Mouse (Mus musculus) limb, embryonic 12.5 days (tissue): Measurements from ENCODE around the gene Slc30a5. TPM values are rescaled to one million over a fixed set of nuclear protein-coding genes. Genes with fewer than 3 reads are reported as not detected.
"Not testable (repeated sequence)": the region's sequence is repeated elsewhere in the genome, so short reads cannot be mapped to it uniquely, and the experiment has no call there.

ENCODE experiments used
- ATAC-seq: fragments of 200-750 bp; cut with Nextera tagmentation; 2 replicates; pipeline ENCODE4 v1.8.0; 2017; ENCODE audit warnings: low read depth, moderate TSS enrichment; ENCODE audit not compliant: insufficient number of reproducible peaks, insufficient read depth, low FRiP score, low TSS enrichment
- H3K27ac ChIP-seq: fragments of 300-500 bp; sonication (generic); 2 replicates; pipeline ENCODE4 v1.5.1; 2016; ENCODE audit warnings: mild to moderate bottlenecking, moderate library complexity
- H3K27me3 ChIP-seq: fragments of 300-500 bp; sonication (generic); 2 replicates; pipeline ENCODE4 v1.6.1; 2016; ENCODE audit warnings: mild to moderate bottlenecking, moderate library complexity
- H3K36me3 ChIP-seq: fragments of 300-500 bp; sonication (generic); 2 replicates; pipeline ENCODE4 v1.6.1; 2016; ENCODE audit warnings: mild to moderate bottlenecking, moderate library complexity
- H3K4me1 ChIP-seq: fragments of 300-500 bp; sonication (generic); replicated peaks from 2 replicates; pipeline ENCODE4 v1.6.1; 2016
- H3K4me2 ChIP-seq: fragments of 300-500 bp; sonication (generic); 2 replicates; pipeline ENCODE4 v1.6.1; 2016; ENCODE audit warnings: mild to moderate bottlenecking, moderate library complexity
- H3K4me3 ChIP-seq: fragments of 300-500 bp; sonication (generic); replicated peaks from 2 replicates; pipeline ENCODE4 v1.5.1; 2016; ENCODE audit warnings: mild to moderate bottlenecking
- H3K9ac ChIP-seq: fragments of 300-500 bp; sonication (generic); replicated peaks from 2 replicates; pipeline ENCODE4 v1.6.1; 2016; ENCODE audit warnings: mild to moderate bottlenecking, moderate library complexity
- H3K9me3 ChIP-seq: fragments of 300-500 bp; sonication (generic); 2 replicates; pipeline ENCODE4 v1.6.1; 2016; ENCODE audit warnings: mild to moderate bottlenecking, moderate library complexity
- WGBS: fragments of 180-500 bp; shearing (Covaris S2); methylation state at CpG from one replicate; pipeline ENCODE4 v1.1.7; 2016; 5-methylcytosine and 5-hydroxymethylcytosine counted together
- polyA plus RNA-seq: library from polyadenylated mRNA; unstranded; fragments of >200 nt; fragmentation: Nextera tagmentation; extraction: Ambion mirVana; gene quantifications from 2 replicates; pipeline ENCODE4 v1.2.1, GENCODE M21; 2016

Slc30a5 gene
- polyA plus RNA-seq, 1 experiment from 2014 or later: 54.7 TPM

GRCm38 (mm10) chr13:100789083-100789482 lies 44.1 kb downstream of the Slc30a5 start:
- peaks cover 18% of the 10 kb centered on the region for H3K4me1 ChIP-seq
- H3K9me3 ChIP-seq: peaks cover 6% of the 10 kb centered on the region; the same call in 1 of the 2 replicates
- no peak overlapping the region for H3K4me2 ChIP-seq
- WGBS: 73% methylated on average over 3 of the region's 3 CpGs
- peaks cover 5% of the 10 kb centered on the region for H3K36me3 ChIP-seq
- H3K4me3 ChIP-seq: no peak overlapping the region
- no peak for ATAC-seq
- no peaks in the 10 kb centered on the region for H3K27me3 ChIP-seq
- no peak overlapping the region for H3K9ac ChIP-seq
- no peak overlapping the region for H3K27ac ChIP-seq

DNA sequence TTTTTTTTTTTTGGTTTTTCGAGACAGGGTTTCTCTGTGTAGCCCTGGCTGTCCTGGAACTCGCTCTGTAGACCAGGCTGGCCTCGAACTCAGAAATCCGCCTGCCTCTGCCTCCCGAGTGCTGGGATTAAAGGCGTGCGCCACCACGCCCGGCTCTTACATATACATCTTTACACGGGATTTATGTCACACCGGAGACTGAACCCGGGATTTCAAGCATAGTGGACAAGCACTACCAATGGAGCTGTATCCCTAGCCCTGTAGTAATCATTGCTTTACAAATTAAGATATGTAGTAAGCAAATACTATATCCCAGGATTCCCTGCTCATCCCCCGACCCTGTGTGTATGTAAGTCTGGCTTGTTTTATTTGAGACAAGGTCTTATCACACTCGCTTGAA lies 45.2 kb downstream of the Slc30a5 start:
- not testable (repeated sequence) for H3K27ac ChIP-seq, H3K27me3 ChIP-seq, H3K9ac ChIP-seq, ATAC-seq, H3K4me3 ChIP-seq, H3K4me2 ChIP-seq, H3K9me3 ChIP-seq
- Histone ChIP-seq H3K4me1 (peaks cover 24% of the 10 kb centered on the region), H3K36me3 (peaks cover 15% of the 10 kb centered on the region)
- 96% methylated on average over 12 of the region's 14 CpGs for WGBS

- 65% methylated on average over 6 of the region's 6 CpGs for WGBS
- Histone ChIP-seq H3K4me2 (no peak overlapping the region), H3K9ac (no peak overlapping the region), H3K4me3 (no peak overlapping the region), H3K36me3 (peaks cover 21% of the 10 kb centered on the region), H3K4me1 (peaks cover 24% of the 10 kb centered on the region), H3K27me3 (no peaks in the 10 kb centered on the region), H3K27ac (no peak overlapping the region), H3K9me3 (peaks cover 1% of the 10 kb centered on the region; the same call in 1 of the 2 replicates)
- no peak for ATAC-seq
Measured at GRCm38 (mm10) chr13:100787316-100788010, 45.8 kb downstream of the Slc30a5 start.

GRCm38 (mm10) chr13:100786414-100786867 lies 46.8 kb downstream of the Slc30a5 start, which contains the start of gene Ccnb1:
TSS of gene Ccnb1 (minus strand) at chr13:100786570.
- Histone ChIP-seq H3K4me1 (peaks cover 24% of the 10 kb centered on the region), H3K4me2 (peak within 1 kb of the TSS; percentile 74), H3K27me3 (no peaks in the 10 kb centered on the region), H3K4me3 (peak within 1 kb of the TSS; percentile 84), H3K27ac (peak within 1 kb of the TSS; percentile 66; the same call in 1 of the 2 replicates), H3K36me3 (peaks cover 31% of the 10 kb centered on the region), H3K9ac (peak within 1 kb of the TSS; percentile 84), H3K9me3 (no peaks in the 10 kb centered on the region)
- WGBS: under 1% methylated on average over 35 of the region's 35 CpGs
- ATAC-seq: peak; percentile 98

GRCm38 (mm10) chr13:100785806-100786413 lies 47.3 kb downstream of the Slc30a5 start:
- peak overlapping the region; percentile 84 for H3K4me3 ChIP-seq
- peaks cover 24% of the 10 kb centered on the region for H3K4me1 ChIP-seq
- H3K9ac ChIP-seq: peak overlapping the region; percentile 84
- H3K27me3 ChIP-seq: no peaks in the 10 kb centered on the region
- WGBS: under 1% methylated on average over 30 of the region's 30 CpGs
- H3K4me2 ChIP-seq: peak overlapping the region; percentile 74
- no peak; the same call in 1 of the 2 replicates for ATAC-seq
- H3K27ac ChIP-seq: peak overlapping the region; percentile 66; the same call in 1 of the 2 replicates
- H3K36me3 ChIP-seq: peaks cover 36% of the 10 kb centered on the region
- H3K9me3 ChIP-seq: no peaks in the 10 kb centered on the region

GRCm38 (mm10) chr13:100777491-100777890 lies 55.7 kb downstream of the Slc30a5 start:
- H3K4me2 ChIP-seq: no peak overlapping the region
- ATAC-seq: no peak
- H3K36me3 ChIP-seq: peaks cover 37% of the 10 kb centered on the region
- 75% methylated on average over 3 of the region's 3 CpGs for WGBS
- no peak overlapping the region for H3K4me3 ChIP-seq
- H3K27me3 ChIP-seq: no peaks in the 10 kb centered on the region
- H3K4me1 ChIP-seq: peaks cover 9% of the 10 kb centered on the region
- no peak overlapping the region for H3K9ac ChIP-seq
- H3K27ac ChIP-seq: no peak overlapping the region
- no peaks in the 10 kb centered on the region for H3K9me3 ChIP-seq

- H3K4me2 ChIP-seq: no peak overlapping the region
- 68% methylated on average over 6 of the region's 6 CpGs for WGBS
- 0 out of 2 replicates have a peak overlapping the region, but pooled peaks have one; percentile 56 for H3K27ac ChIP-seq
- H3K9ac ChIP-seq: no peak overlapping the region
- H3K4me1 ChIP-seq: peaks cover 9% of the 10 kb centered on the region
- H3K4me3 ChIP-seq: no peak overlapping the region
- no peaks in the 10 kb centered on the region for H3K9me3 ChIP-seq
- peaks cover 36% of the 10 kb centered on the region for H3K36me3 ChIP-seq
- no peaks in the 10 kb centered on the region for H3K27me3 ChIP-seq
- ATAC-seq: no peak
Measured at GRCm38 (mm10) chr13:100776710-100777109, 56.5 kb downstream of the Slc30a5 start.

DNA sequence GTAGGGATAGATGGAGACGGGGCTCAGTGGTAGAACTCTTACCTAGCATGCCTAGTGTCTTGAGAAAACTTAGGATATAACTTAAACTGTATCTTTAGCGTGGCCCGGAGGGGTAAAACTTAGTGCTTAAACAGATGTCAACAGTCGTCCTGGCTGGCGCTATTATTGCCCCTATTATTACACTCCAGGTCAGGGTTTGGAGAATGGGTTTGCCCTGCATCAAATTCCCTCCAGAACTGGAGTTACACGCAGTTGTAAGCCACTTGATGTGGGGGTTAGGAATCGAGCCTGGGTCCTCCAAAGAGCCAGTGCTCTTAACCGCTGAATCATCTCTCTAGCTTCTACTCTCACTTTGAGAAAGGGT lies 57.2 kb downstream of the Slc30a5 start:
- no peaks in the 10 kb centered on the region for H3K27me3 ChIP-seq
- peak overlapping the region; percentile 90 for H3K4me3 ChIP-seq
- H3K36me3 ChIP-seq: peaks cover 36% of the 10 kb centered on the region
- peak overlapping the region; percentile 72; the same call in 1 of the 2 replicates for H3K9ac ChIP-seq
- peaks cover 9% of the 10 kb centered on the region for H3K4me1 ChIP-seq
- H3K9me3 ChIP-seq: no peaks in the 10 kb centered on the region
- no peak for ATAC-seq
- WGBS: 14% methylated on average over 8 of the region's 8 CpGs
- H3K4me2 ChIP-seq: peak overlapping the region; percentile 71
- peak overlapping the region; percentile 56; the same call in 1 of the 2 replicates for H3K27ac ChIP-seq

DNA sequence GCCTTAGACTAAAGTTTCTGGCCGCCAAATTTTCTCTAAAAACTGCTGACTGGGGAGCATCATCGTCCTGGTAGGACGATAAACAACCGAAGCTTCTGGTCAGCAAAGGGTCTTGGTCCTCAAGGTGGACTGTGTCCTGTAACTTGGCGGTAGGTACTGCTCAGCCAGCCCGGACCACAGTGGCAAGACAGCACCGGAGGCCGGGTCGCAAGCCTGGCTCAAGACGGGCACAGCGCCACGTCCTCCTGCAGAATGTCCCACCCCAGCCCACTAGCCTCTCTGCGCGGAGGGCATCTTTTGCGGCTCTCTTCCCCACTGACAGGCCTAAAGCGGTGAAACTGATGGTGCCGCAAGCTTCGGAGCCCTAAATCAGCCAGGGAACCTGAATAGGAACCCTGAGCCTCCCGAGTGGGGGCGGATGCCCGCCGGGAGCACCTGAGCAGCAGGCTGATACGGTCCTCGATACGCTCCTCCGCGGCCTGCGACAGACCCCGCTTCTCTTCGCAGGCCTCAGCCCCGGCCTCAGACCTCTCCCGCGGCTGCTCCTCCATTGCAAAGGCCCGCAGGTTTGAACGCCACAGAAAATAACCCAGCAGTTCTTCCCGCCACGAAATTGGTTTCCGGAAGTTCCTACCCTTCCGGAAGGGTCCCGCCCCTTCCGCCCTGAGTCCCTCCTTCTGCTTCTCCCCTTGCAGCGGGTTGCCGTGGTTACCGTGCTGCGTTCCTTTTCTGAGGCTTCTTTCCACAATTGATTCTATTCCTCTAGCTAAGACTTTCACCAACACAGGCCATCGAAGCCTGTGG lies 57.8 kb downstream of the Slc30a5 start, which contains the start of gene Cenph:
Cenph (minus strand) TSS at position 648 of the 804 bp plus-strand sequence.
- Histone ChIP-seq H3K4me1 (peaks cover 9% of the 10 kb centered on the region), H3K27ac (peak within 1 kb of the TSS; percentile 56; the same call in 1 of the 2 replicates), H3K4me2 (peak within 1 kb of the TSS; percentile 71), H3K9ac (peak within 1 kb of the TSS; percentile 72), H3K9me3 (no peaks in the 10 kb centered on the region), H3K4me3 (peak within 1 kb of the TSS; percentile 90), H3K27me3 (no peaks in the 10 kb centered on the region), H3K36me3 (peaks cover 36% of the 10 kb centered on the region)
- ATAC-seq: peak; percentile 91
- WGBS: 1% methylated on average over 44 of the region's 46 CpGs

GRCm38 (mm10) chr13:100774704-100775103 lies 58.5 kb downstream of the Slc30a5 start:
- no peak for ATAC-seq
- H3K4me1 ChIP-seq: peaks cover 9% of the 10 kb centered on the region
- H3K9ac ChIP-seq: peak overlapping the region; percentile 72
- peaks cover 36% of the 10 kb centered on the region for H3K36me3 ChIP-seq
- peak overlapping the region; percentile 71 for H3K4me2 ChIP-seq
- H3K27ac ChIP-seq: no peak overlapping the region
- no peaks in the 10 kb centered on the region for H3K27me3 ChIP-seq
- no peaks in the 10 kb centered on the region for H3K9me3 ChIP-seq
- H3K4me3 ChIP-seq: peak overlapping the region; percentile 90

GRCm38 (mm10) chr13:100755329-100755728 lies 77.9 kb downstream of the Slc30a5 start:
- Histone ChIP-seq H3K27me3 (no peaks in the 10 kb centered on the region), H3K27ac (no peak overlapping the region), H3K4me3 (no peak overlapping the region), H3K9ac (no peak overlapping the region), H3K4me2 (no peak overlapping the region), H3K36me3 (peaks cover 13% of the 10 kb centered on the region), H3K4me1 (no peaks in the 10 kb centered on the region), H3K9me3 (no peaks in the 10 kb centered on the region)
- WGBS: 91% methylated on average over 2 of the region's 2 CpGs
- no peak for ATAC-seq
